Mouse (Mus musculus): ENCODE results near the gene Apol11a. TPM values are rescaled to one million over a fixed set of nuclear protein-coding genes. Genes with fewer than 3 reads are reported as not detected.
"Not testable (repeated sequence)": the region's sequence is repeated elsewhere in the genome, so short reads cannot be mapped to it uniquely, and the experiment has no call there.

Gene Apol11a
- polyA plus RNA-seq (2016; fragmentation: Nextera tagmentation; extraction: Ambion mirVana): not detected in 2 replicates

- H3K27me3 ChIP-seq; H3K9me3 ChIP-seq; ATAC-seq (ENCODE audit: insufficient number of reproducible peaks, insufficient read depth, low FRiP score, low TSS enrichment); H3K4me3 ChIP-seq; H3K4me1 ChIP-seq; H3K36me3 ChIP-seq; H3K9ac ChIP-seq; H3K4me2 ChIP-seq (replicated peaks); H3K27ac ChIP-seq: not testable (repeated sequence)
Measured at GRCm38 (mm10) chr15:77507966-77508365, at the start of gene Apol11a. Gene Apol11a, plus strand, starts transcription at chr15:77508271.

GRCm38 (mm10) chr15:77474699-77475390, 33.2 kb upstream of the Apol11a start:
- ATAC-seq (ENCODE audit: insufficient number of reproducible peaks, insufficient read depth, low FRiP score, low TSS enrichment); H3K9me3 ChIP-seq; H3K9ac ChIP-seq; H3K4me2 ChIP-seq (replicated peaks); H3K4me3 ChIP-seq; H3K36me3 ChIP-seq; H3K27ac ChIP-seq; H3K4me1 ChIP-seq; H3K27me3 ChIP-seq: not testable (repeated sequence)
- 85% methylated on average over 7 of the region's 7 CpGs for WGBS

DNA sequence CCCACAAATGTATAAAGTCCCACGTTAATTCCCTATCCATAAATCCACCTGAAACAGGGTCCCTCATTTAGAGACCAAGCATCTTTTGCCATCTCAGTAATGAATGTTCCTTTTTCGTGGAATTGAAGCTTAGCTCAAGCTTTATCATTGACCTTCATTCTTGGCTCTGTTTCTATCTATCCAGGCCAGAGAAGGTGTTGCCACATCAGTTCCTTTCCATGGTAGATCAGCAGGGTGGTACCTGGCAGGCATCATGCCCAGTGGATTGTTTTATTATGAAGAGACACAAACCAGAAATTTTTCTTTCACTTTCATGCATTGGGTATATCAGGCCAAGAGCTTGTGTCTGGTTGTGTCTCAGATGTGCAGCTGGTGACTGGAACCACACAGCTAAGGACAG, 31.4 kb upstream of the Apol11a start, which contains the start of gene Apol10a:
Apol10a (plus strand) TSS at position 355 of the 400 bp plus-strand sequence.
- not testable (repeated sequence) for ATAC-seq (ENCODE audit: insufficient number of reproducible peaks, insufficient read depth, low FRiP score, low TSS enrichment); H3K27ac ChIP-seq; H3K4me1 ChIP-seq; H3K9ac ChIP-seq; H3K4me3 ChIP-seq; H3K36me3 ChIP-seq; H3K27me3 ChIP-seq; H3K9me3 ChIP-seq; H3K4me2 ChIP-seq (replicated peaks)
- WGBS: 82% methylated on average over 2 of the region's 2 CpGs

- Histone ChIP-seq H3K4me3 (no peak overlapping the region), H3K4me2 (replicated peaks) (no peak overlapping the region), H3K9me3 (no peaks in the 10 kb centered on the region), H3K36me3 (no peaks in the 10 kb centered on the region), H3K27me3 (no peaks in the 10 kb centered on the region), H3K27ac (no peak overlapping the region), H3K4me1 (no peaks in the 10 kb centered on the region), H3K9ac (no peak overlapping the region)
- ATAC-seq (ENCODE audit: insufficient number of reproducible peaks, insufficient read depth, low FRiP score, low TSS enrichment): no peak
- WGBS: 78% methylated on average over 4 of the region's 4 CpGs
Measured at GRCm38 (mm10) chr15:77482140-77482794, 25.8 kb upstream of the Apol11a start.

DNA sequence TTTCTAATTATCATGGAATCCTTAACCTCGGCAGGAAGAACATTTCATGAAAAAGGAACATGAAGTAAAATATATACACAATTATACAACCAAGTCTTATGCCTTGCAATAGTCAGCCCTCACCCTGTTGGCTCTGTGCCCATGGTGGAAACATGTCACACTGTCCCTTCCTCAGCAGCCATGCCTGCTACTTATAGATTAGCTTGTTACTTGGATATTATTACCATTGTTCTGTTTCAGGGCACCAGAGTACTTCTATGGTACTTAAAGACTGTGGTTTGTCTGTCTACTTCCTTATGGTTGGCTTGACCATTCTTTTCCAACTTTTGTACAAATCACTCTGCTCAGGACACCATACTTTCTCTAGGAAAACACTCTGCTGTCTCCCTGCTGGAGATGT, 14.9 kb upstream of the Apol11a start:
- not testable (repeated sequence) for H3K36me3 ChIP-seq; H3K4me2 ChIP-seq (replicated peaks); H3K4me1 ChIP-seq; H3K4me3 ChIP-seq; H3K27me3 ChIP-seq; ATAC-seq (ENCODE audit: insufficient number of reproducible peaks, insufficient read depth, low FRiP score, low TSS enrichment); H3K9me3 ChIP-seq; H3K9ac ChIP-seq; H3K27ac ChIP-seq
- no CpG with 5 or more reads among the region's 1 CpGs for WGBS

GRCm38 (mm10) chr15:77494694-77495093, 13.4 kb upstream of the Apol11a start:
- not testable (repeated sequence) for H3K36me3 ChIP-seq; H3K27ac ChIP-seq; H3K4me1 ChIP-seq; H3K4me3 ChIP-seq; H3K9ac ChIP-seq; H3K27me3 ChIP-seq; H3K4me2 ChIP-seq (replicated peaks); ATAC-seq (ENCODE audit: insufficient number of reproducible peaks, insufficient read depth, low FRiP score, low TSS enrichment); H3K9me3 ChIP-seq
- 72% methylated on average over 1 of the region's 1 CpGs for WGBS

- H3K9me3 ChIP-seq; H3K4me1 ChIP-seq; H3K9ac ChIP-seq; ATAC-seq (ENCODE audit: insufficient number of reproducible peaks, insufficient read depth, low FRiP score, low TSS enrichment); H3K36me3 ChIP-seq; H3K27me3 ChIP-seq; H3K27ac ChIP-seq; H3K4me2 ChIP-seq (replicated peaks); H3K4me3 ChIP-seq: not testable (repeated sequence)
- 61% methylated on average over 4 of the region's 4 CpGs for WGBS
Measured at GRCm38 (mm10) chr15:77520596-77520995, 12.5 kb downstream of the Apol11a start.

GRCm38 (mm10) chr15:77523186-77523843, 15.2 kb downstream of the Apol11a start:
- H3K4me2 ChIP-seq (replicated peaks); H3K9me3 ChIP-seq; H3K4me1 ChIP-seq; H3K4me3 ChIP-seq; H3K27ac ChIP-seq; H3K27me3 ChIP-seq; ATAC-seq (ENCODE audit: insufficient number of reproducible peaks, insufficient read depth, low FRiP score, low TSS enrichment); H3K9ac ChIP-seq; H3K36me3 ChIP-seq: not testable (repeated sequence)
- 15% methylated on average over 6 of the region's 6 CpGs for WGBS

- Histone ChIP-seq H3K27ac (no peak within 1 kb of the TSS), H3K4me3 (no peak within 1 kb of the TSS), H3K9ac (no peak within 1 kb of the TSS), H3K9me3 (no peaks in the 10 kb centered on the region), H3K4me2 (replicated peaks) (no peak within 1 kb of the TSS), H3K27me3 (no peaks in the 10 kb centered on the region), H3K36me3 (no peaks in the 10 kb centered on the region), H3K4me1 (no peaks in the 10 kb centered on the region)
- no peak for ATAC-seq (ENCODE audit: insufficient number of reproducible peaks, insufficient read depth, low FRiP score, low TSS enrichment)
Measured at GRCm38 (mm10) chr15:77533216-77533615, 25.1 kb downstream of the Apol11a start, which contains the start of gene Apol7c. Gene Apol7c, minus strand, starts transcription at chr15:77533316.

- not testable (repeated sequence) for ATAC-seq (ENCODE audit: insufficient number of reproducible peaks, insufficient read depth, low FRiP score, low TSS enrichment); H3K4me1 ChIP-seq; H3K9ac ChIP-seq; H3K27me3 ChIP-seq; H3K9me3 ChIP-seq; H3K4me3 ChIP-seq; H3K27ac ChIP-seq; H3K4me2 ChIP-seq (replicated peaks); H3K36me3 ChIP-seq
- 44% methylated on average over 1 of the region's 1 CpGs for WGBS
Measured at GRCm38 (mm10) chr15:77539221-77539620, 31.1 kb downstream of the Apol11a start.

GRCm38 (mm10) chr15:77561792-77562191, 53.7 kb downstream of the Apol11a start, which contains the start of gene 1700025B11Rik:
Gene 1700025B11Rik, minus strand, starts transcription at chr15:77561892.
- Histone ChIP-seq H3K9me3 (no peaks in the 10 kb centered on the region), H3K4me2 (replicated peaks) (no peak within 1 kb of the TSS), H3K36me3 (no peaks in the 10 kb centered on the region)

DNA sequence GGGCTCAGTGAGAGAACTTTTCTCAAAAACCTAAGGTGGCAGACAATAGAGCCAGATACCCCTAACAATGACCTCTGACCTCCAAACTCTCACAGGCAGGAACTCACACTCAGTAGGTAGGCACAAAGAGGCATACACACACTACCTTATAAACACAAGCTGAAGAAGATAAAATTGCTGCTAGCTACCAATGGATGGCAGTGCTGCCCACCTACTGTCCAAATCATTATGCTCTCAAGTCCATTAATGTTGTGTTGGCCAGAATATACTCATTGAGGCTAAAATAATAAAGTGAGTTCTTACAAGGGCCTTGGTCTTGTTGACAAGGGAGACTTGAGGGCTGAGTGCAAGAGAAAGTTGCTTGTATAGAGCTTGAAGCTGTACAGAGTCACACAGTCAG, 55.1 kb downstream of the Apol11a start:
- Histone ChIP-seq H3K9me3 (no peaks in the 10 kb centered on the region), H3K36me3 (no peaks in the 10 kb centered on the region), H3K4me2 (replicated peaks) (no peak overlapping the region), H3K27ac (no peak overlapping the region), H3K4me1 (no peaks in the 10 kb centered on the region), H3K9ac (no peak overlapping the region), H3K4me3 (no peak overlapping the region), H3K27me3 (no peaks in the 10 kb centered on the region)
- ATAC-seq (ENCODE audit: insufficient number of reproducible peaks, insufficient read depth, low FRiP score, low TSS enrichment): no peak

More at GRCm38 (mm10) chr15:77561792-77562191, 53.7 kb downstream of the Apol11a start, which contains the start of gene 1700025B11Rik:
- H3K4me1 ChIP-seq: no peaks in the 10 kb centered on the region
- no peak for ATAC-seq (ENCODE audit: insufficient number of reproducible peaks, insufficient read depth, low FRiP score, low TSS enrichment)
- no peak within 1 kb of the TSS for H3K9ac ChIP-seq
- H3K4me3 ChIP-seq: no peak within 1 kb of the TSS
- H3K27me3 ChIP-seq: no peaks in the 10 kb centered on the region
- no peak within 1 kb of the TSS for H3K27ac ChIP-seq
